Mouse (Mus musculus) adrenal gland, postnatal 10 days (tissue): Measurements from ENCODE around the gene Mapk1ip1l. TPM values are rescaled to one million over a fixed set of nuclear protein-coding genes. Genes with fewer than 3 reads are reported as not detected.
A peak's percentile ranks its signal among the peaks of the same experiment; 100 is the strongest.

Source experiments
- DNase-seq: peaks from one replicate; pipeline ENCODE4 v3.0.0; 2021; ENCODE audit warnings: mixed read lengths
- total RNA-seq, 2 experiments: library from RNA; stranded (reverse); gene quantifications; 2 replicates each; pipeline ENCODE4 v1.2.3; 2021

Mapk1ip1l gene
- total RNA-seq, 2 experiments from 2014 or later, result 69.9 to 75.9 TPM

- no peak for DNase-seq
These were observed 63.4 kb downstream of the Mapk1ip1l start for GRCm38 (mm10) chr14:47361418-47361817.

GRCm38 (mm10) chr14:47361899-47362298 is 63.8 kb downstream of the Mapk1ip1l start:
- no peak for DNase-seq

GRCm38 (mm10) chr14:47364742-47365449 is 66.8 kb downstream of the Mapk1ip1l start:
- peak; percentile 37 for DNase-seq

GRCm38 (mm10) chr14:47366881-47367321 is 68.8 kb downstream of the Mapk1ip1l start:
- DNase-seq, result peak; percentile 53

- peak; percentile 27 for DNase-seq
These were observed 69.4 kb downstream of the Mapk1ip1l start, which contains the start of gene Lgals3 for GRCm38 (mm10) chr14:47367461-47367860. Gene Lgals3 (plus strand): TSS chr14:47367751.

GRCm38 (mm10) chr14:47369741-47370140 is 71.7 kb downstream of the Mapk1ip1l start:
- no peak for DNase-seq

- DNase-seq, result no peak
These were observed 72.7 kb downstream of the Mapk1ip1l start for GRCm38 (mm10) chr14:47370790-47371189.

- no peak for DNase-seq
These were observed 73.6 kb downstream of the Mapk1ip1l start for GRCm38 (mm10) chr14:47371689-47372088.

Other genes with a start within 250 kb of the Mapk1ip1l start
- 10 to 100 TPM; 33.4 to 40.4 TPM for gene Gch1, start 108.9 kb upstream of the Mapk1ip1l start, total RNA-seq
- 10 to 100 TPM in 1 of 2 experiments, 1 to 10 TPM in 1; 6.9 to 10.0 TPM for gene Wdhd1, start 21.4 kb upstream of the Mapk1ip1l start, total RNA-seq
- 10 to 100 TPM; 18.8 to 19.7 TPM for gene Socs4, start 21.3 kb upstream of the Mapk1ip1l start, total RNA-seq
- 1 to 10 TPM; 6.9 to 7.0 TPM for gene Lgals3, start 69.5 kb downstream of the Mapk1ip1l start, total RNA-seq
- 10 to 100 TPM in 1 of 2 experiments, 1 to 10 TPM in 1; 9.4 to 12.9 TPM for gene Dlgap5, start 120.1 kb downstream of the Mapk1ip1l start, total RNA-seq
- gene Fbxo34, start 152.2 kb downstream of the Mapk1ip1l start, total RNA-seq, result 10 to 100 TPM; 21.5 to 24.5 TPM